Mouse (Mus musculus): ENCODE measurements around the gene Prl2c5. TPM values are rescaled to one million over a fixed set of nuclear protein-coding genes. Genes with fewer than 3 reads are reported as not detected.
"Not testable (repeated sequence)": the region's sequence is repeated elsewhere in the genome, so short reads cannot be mapped to it uniquely, and the experiment has no call there.

Prl2c5 gene
- not detected in 2 replicates for polyA plus RNA-seq (2015; fragmentation: Nextera tagmentation; extraction: Ambion mirVana)

GRCm38 (mm10) chr13:13182415-13182814 lies at the start of gene Prl2c5:
Gene Prl2c5 (plus strand): TSS chr13:13182715.
- ATAC-seq; H3K4me1 ChIP-seq (replicated peaks; ENCODE audit: control insufficient read depth, insufficient read depth, low read length); H3K4me3 ChIP-seq (ENCODE audit: low read depth, low read length); H3K9ac ChIP-seq (ENCODE audit: low read depth, low read length); H3K27me3 ChIP-seq (replicated peaks; ENCODE audit: control insufficient read depth, insufficient read depth, low read length); H3K9me3 ChIP-seq (ENCODE audit: control insufficient read depth); H3K4me2 ChIP-seq (replicated peaks; ENCODE audit: low read depth); H3K36me3 ChIP-seq (ENCODE audit: control insufficient read depth, insufficient read depth); H3K27ac ChIP-seq (ENCODE audit: low read depth, low read length): not testable (repeated sequence)
- 59% methylated on average over 2 of the region's 2 CpGs for WGBS

- not testable (repeated sequence) for H3K4me2 ChIP-seq (replicated peaks; ENCODE audit: low read depth); H3K4me3 ChIP-seq (ENCODE audit: low read depth, low read length); H3K4me1 ChIP-seq (replicated peaks; ENCODE audit: control insufficient read depth, insufficient read depth, low read length); H3K36me3 ChIP-seq (ENCODE audit: control insufficient read depth, insufficient read depth); H3K9me3 ChIP-seq (ENCODE audit: control insufficient read depth); H3K27me3 ChIP-seq (replicated peaks; ENCODE audit: control insufficient read depth, insufficient read depth, low read length); H3K27ac ChIP-seq (ENCODE audit: low read depth, low read length); H3K9ac ChIP-seq (ENCODE audit: low read depth, low read length); ATAC-seq
- WGBS = 60% methylated on average over 4 of the region's 7 CpGs
Observed at GRCm38 (mm10) chr13:13162777-13163485, 19.6 kb upstream of the Prl2c5 start.

DNA sequence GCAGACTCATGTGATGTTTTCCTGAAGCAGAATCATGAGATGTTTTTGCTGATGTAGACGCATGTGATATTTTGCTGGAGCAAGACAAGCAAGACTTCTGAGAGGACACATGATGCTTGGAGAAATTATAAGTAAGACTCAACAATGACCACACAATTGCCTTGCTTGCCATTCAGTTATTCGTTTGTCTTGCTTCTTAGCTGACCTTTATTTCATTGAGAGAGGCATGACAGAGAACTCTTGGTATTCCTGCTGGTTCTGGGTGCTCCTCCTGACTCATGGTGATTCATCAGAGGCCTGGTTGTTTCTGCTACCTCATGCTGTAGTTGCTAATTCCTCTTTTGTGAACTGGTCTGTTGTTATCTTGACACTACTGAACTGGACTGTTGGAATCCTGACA lies 13.9 kb upstream of the Prl2c5 start:
- not testable (repeated sequence) for H3K27me3 ChIP-seq (replicated peaks; ENCODE audit: control insufficient read depth, insufficient read depth, low read length); H3K27ac ChIP-seq (ENCODE audit: low read depth, low read length); H3K4me2 ChIP-seq (replicated peaks; ENCODE audit: low read depth); ATAC-seq; H3K9me3 ChIP-seq (ENCODE audit: control insufficient read depth); H3K36me3 ChIP-seq (ENCODE audit: control insufficient read depth, insufficient read depth); H3K4me3 ChIP-seq (ENCODE audit: low read depth, low read length); H3K9ac ChIP-seq (ENCODE audit: low read depth, low read length); H3K4me1 ChIP-seq (replicated peaks; ENCODE audit: control insufficient read depth, insufficient read depth, low read length)
- WGBS = 75% methylated on average over 2 of the region's 2 CpGs

GRCm38 (mm10) chr13:13173616-13174136 lies 8.8 kb upstream of the Prl2c5 start:
- not testable (repeated sequence) for H3K4me3 ChIP-seq (ENCODE audit: low read depth, low read length); H3K9ac ChIP-seq (ENCODE audit: low read depth, low read length); H3K27ac ChIP-seq (ENCODE audit: low read depth, low read length); H3K4me1 ChIP-seq (replicated peaks; ENCODE audit: control insufficient read depth, insufficient read depth, low read length); ATAC-seq; H3K4me2 ChIP-seq (replicated peaks; ENCODE audit: low read depth); H3K9me3 ChIP-seq (ENCODE audit: control insufficient read depth); H3K27me3 ChIP-seq (replicated peaks; ENCODE audit: control insufficient read depth, insufficient read depth, low read length); H3K36me3 ChIP-seq (ENCODE audit: control insufficient read depth, insufficient read depth)
- 64% methylated on average over 1 of the region's 1 CpGs for WGBS

- ATAC-seq; H3K27ac ChIP-seq (ENCODE audit: low read depth, low read length); H3K4me3 ChIP-seq (ENCODE audit: low read depth, low read length); H3K36me3 ChIP-seq (ENCODE audit: control insufficient read depth, insufficient read depth); H3K4me1 ChIP-seq (replicated peaks; ENCODE audit: control insufficient read depth, insufficient read depth, low read length); H3K27me3 ChIP-seq (replicated peaks; ENCODE audit: control insufficient read depth, insufficient read depth, low read length); H3K9me3 ChIP-seq (ENCODE audit: control insufficient read depth); H3K4me2 ChIP-seq (replicated peaks; ENCODE audit: low read depth); H3K9ac ChIP-seq (ENCODE audit: low read depth, low read length): not testable (repeated sequence)
- 55% methylated on average over 2 of the region's 2 CpGs for WGBS
Observed at GRCm38 (mm10) chr13:13175736-13176135, 6.8 kb upstream of the Prl2c5 start.

DNA sequence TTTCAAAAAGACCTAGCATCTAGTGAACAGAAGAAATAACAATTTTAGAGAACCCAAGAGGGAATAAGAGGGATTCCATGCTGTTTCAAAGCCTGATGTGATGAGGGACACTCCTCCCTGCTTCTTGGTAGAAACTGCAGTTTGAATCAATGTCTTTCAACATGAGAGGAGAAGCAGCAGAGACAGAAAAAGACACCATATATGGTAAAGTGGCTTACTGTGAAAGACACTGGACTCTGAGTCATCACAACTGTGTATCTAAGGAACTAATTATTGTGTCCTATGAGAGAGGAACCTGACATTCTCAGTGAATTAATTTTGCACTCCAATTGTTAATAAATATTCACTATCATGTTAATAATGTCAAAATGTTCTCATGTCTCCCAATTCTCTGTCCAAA lies 28.7 kb downstream of the Prl2c5 start:
- not testable (repeated sequence) for H3K4me1 ChIP-seq (replicated peaks; ENCODE audit: control insufficient read depth, insufficient read depth, low read length); H3K4me3 ChIP-seq (ENCODE audit: low read depth, low read length); H3K27me3 ChIP-seq (replicated peaks; ENCODE audit: control insufficient read depth, insufficient read depth, low read length); ATAC-seq; H3K4me2 ChIP-seq (replicated peaks; ENCODE audit: low read depth); H3K27ac ChIP-seq (ENCODE audit: low read depth, low read length); H3K9me3 ChIP-seq (ENCODE audit: control insufficient read depth); H3K9ac ChIP-seq (ENCODE audit: low read depth, low read length); H3K36me3 ChIP-seq (ENCODE audit: control insufficient read depth, insufficient read depth)

DNA sequence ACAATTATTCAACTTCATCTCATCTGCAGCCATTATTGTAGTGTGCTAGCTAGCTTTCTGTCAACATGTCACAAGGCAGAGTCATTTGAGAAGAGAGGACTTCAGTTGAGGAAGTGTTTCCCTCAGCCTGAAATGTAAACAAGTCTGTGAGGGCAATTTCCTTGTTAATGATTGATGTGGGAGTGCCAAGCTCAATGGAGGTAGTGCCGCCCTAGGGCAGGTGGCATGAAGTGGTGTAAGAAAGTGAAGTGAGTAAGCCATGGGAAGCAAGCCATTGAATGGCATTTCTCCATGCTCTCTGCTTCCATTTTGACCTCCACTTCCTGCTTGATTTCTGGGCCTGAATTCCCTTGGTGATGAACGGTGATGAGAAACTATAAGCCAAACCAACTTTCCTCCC lies 33.8 kb downstream of the Prl2c5 start:
- H3K36me3 ChIP-seq (ENCODE audit: control insufficient read depth, insufficient read depth); H3K27ac ChIP-seq (ENCODE audit: low read depth, low read length); H3K9me3 ChIP-seq (ENCODE audit: control insufficient read depth); H3K27me3 ChIP-seq (replicated peaks; ENCODE audit: control insufficient read depth, insufficient read depth, low read length); H3K4me1 ChIP-seq (replicated peaks; ENCODE audit: control insufficient read depth, insufficient read depth, low read length); H3K4me3 ChIP-seq (ENCODE audit: low read depth, low read length); H3K9ac ChIP-seq (ENCODE audit: low read depth, low read length); H3K4me2 ChIP-seq (replicated peaks; ENCODE audit: low read depth): not testable (repeated sequence)
- 65% methylated on average over 2 of the region's 2 CpGs for WGBS
- ATAC-seq = peak; percentile 71

DNA sequence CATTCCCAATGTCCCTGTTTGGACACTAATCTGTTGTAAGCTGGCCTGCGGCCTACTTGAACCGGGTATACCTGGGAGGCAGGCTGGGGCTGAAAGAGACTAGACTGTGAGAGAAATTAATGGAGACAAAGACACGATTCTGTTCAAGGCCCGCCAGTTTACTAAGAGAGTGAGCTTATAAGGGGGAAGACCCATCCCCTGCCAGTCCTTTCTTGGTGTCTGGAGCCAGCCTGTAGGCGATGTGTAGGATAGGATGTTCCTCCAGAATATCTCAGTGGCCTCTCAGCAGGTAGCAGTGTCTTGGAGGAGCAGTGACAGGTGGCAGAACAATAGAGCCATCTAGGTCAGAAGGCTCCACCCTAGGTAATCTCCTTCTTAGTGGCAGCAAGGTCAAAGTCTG lies 37.7 kb downstream of the Prl2c5 start:
- H3K4me1 ChIP-seq (replicated peaks; ENCODE audit: control insufficient read depth, insufficient read depth, low read length); ATAC-seq; H3K27ac ChIP-seq (ENCODE audit: low read depth, low read length); H3K4me3 ChIP-seq (ENCODE audit: low read depth, low read length); H3K27me3 ChIP-seq (replicated peaks; ENCODE audit: control insufficient read depth, insufficient read depth, low read length); H3K9me3 ChIP-seq (ENCODE audit: control insufficient read depth); H3K9ac ChIP-seq (ENCODE audit: low read depth, low read length); H3K4me2 ChIP-seq (replicated peaks; ENCODE audit: low read depth); H3K36me3 ChIP-seq (ENCODE audit: control insufficient read depth, insufficient read depth): not testable (repeated sequence)
- 68% methylated on average over 5 of the region's 5 CpGs for WGBS

Measured in intestine, postnatal 0 days (tissue).